Mouse (Mus musculus): ENCODE measurements at regions not wholly inside any gene's neighbourhood (a gene's known extent, or its start where the extent isn't known, plus 50 kb on each side); places are given as distances from the start of the nearest gene placed in this dataset.

GRCm38 (mm10) chr8:126707300-126707902 lies 113.6 kb upstream of the Irf2bp2 start:
- DNase-seq, result no peak

GRCm38 (mm10) chr8:126706247-126706646 lies 112.5 kb upstream of the Irf2bp2 start:
- no peak for DNase-seq

- DNase-seq, result no peak
Measured at GRCm38 (mm10) chr8:126705391-126705790, 111.6 kb upstream of the Irf2bp2 start.

GRCm38 (mm10) chr8:126704706-126705105 lies 110.9 kb upstream of the Irf2bp2 start:
- DNase-seq, result no peak

- DNase-seq, result no peak
Measured at GRCm38 (mm10) chr8:126703546-126703945, 109.8 kb upstream of the Irf2bp2 start.

- DNase-seq, result no peak
Measured at GRCm38 (mm10) chr8:126702294-126702693, 108.5 kb upstream of the Irf2bp2 start.

GRCm38 (mm10) chr8:126699389-126699775 lies 105.6 kb upstream of the Irf2bp2 start:
- DNase-seq, result no peak

- no peak for DNase-seq
Measured at GRCm38 (mm10) chr8:126698601-126699388, 105.0 kb upstream of the Irf2bp2 start.

- DNase-seq, result peak; percentile 40 to 45
Measured at GRCm38 (mm10) chr8:126696346-126697010, 102.7 kb upstream of the Irf2bp2 start.

GRCm38 (mm10) chr8:126694370-126694769 lies 100.6 kb upstream of the Irf2bp2 start:
- DNase-seq, result no peak

- DNase-seq, result no peak
Measured at GRCm38 (mm10) chr8:126693642-126694041, 99.9 kb upstream of the Irf2bp2 start.

GRCm38 (mm10) chr8:126692711-126693110 lies 98.9 kb upstream of the Irf2bp2 start:
- no peak for DNase-seq

- peak in 1 of 2 experiments; percentile 38 for DNase-seq
Measured at GRCm38 (mm10) chr8:126692263-126692662, 98.5 kb upstream of the Irf2bp2 start.

GRCm38 (mm10) chr8:126688450-126688849 lies 94.7 kb upstream of the Irf2bp2 start:
- DNase-seq, result no peak

GRCm38 (mm10) chr8:126688014-126688413 lies 94.2 kb upstream of the Irf2bp2 start:
- DNase-seq, result no peak

GRCm38 (mm10) chr8:126686827-126687226 lies 93.0 kb upstream of the Irf2bp2 start:
- DNase-seq, result no peak

- no peak for DNase-seq
Measured at GRCm38 (mm10) chr8:126685365-126685764, 91.6 kb upstream of the Irf2bp2 start.

GRCm38 (mm10) chr8:126683950-126684349 lies 90.2 kb upstream of the Irf2bp2 start:
- DNase-seq, result peak in 1 of 2 experiments; percentile 41

- no peak for DNase-seq
Measured at GRCm38 (mm10) chr8:126683555-126683947, 89.8 kb upstream of the Irf2bp2 start.

- peak in 1 of 2 experiments; percentile 46 for DNase-seq
Measured at GRCm38 (mm10) chr8:126682817-126683554, 89.2 kb upstream of the Irf2bp2 start.

GRCm38 (mm10) chr8:126681948-126682651 lies 88.3 kb upstream of the Irf2bp2 start:
- DNase-seq, result no peak

- no peak for DNase-seq
Measured at GRCm38 (mm10) chr8:126678004-126678751, 84.4 kb upstream of the Irf2bp2 start.

Data from cerebellum, postnatal 14 days (tissue).